28 mouse cellular contexts compared by ENCODE assay signal in genomic region chr9:30425178-30425577, GRCm38 (mm10). TPM values are rescaled to one million over a fixed set of nuclear protein-coding genes. Genes with fewer than 3 reads are reported as not detected.
DNase-seq lines count a peak whose midpoint lies in the region; ATAC-seq and TF ChIP-seq lines count a peak whose summit lies in the region.
"Had no signal": no experiment of that assay in that cellular context is flagged by ENCODE, and none has a peak within 500 bp of the region (broad histone marks: within the 10 kb centered on the region; RNA-seq: fewer than 3 reads in every experiment).

No protein-coding gene starts in this region.

- no peak for TF ChIP-seq POLR2A in cerebellum, adult 2 months (IDR thresholded peaks at IDR 0.05; ENCODE audit: borderline replicate concordance, insufficient read depth, low read length)

- no peaks in the 10 kb centered on the region for H3K36me3 ChIP-seq in intestine, postnatal 0 days (ENCODE audit: control insufficient read depth, insufficient read depth)
- H3K36me3 ChIP-seq: kidney, embryonic 15.5 days; limb, embryonic 15.5 days had no signal

- TF ChIP-seq CTCF in cerebellum, adult 2 months (IDR thresholded peaks at IDR 0.05; ENCODE audit: borderline replicate concordance, insufficient read depth, low read depth, low read length): no peak
- TF ChIP-seq CTCF in intestine, postnatal 0 days (IDR thresholded peaks at IDR 0.05; ENCODE audit: low read depth): no peak

- H3K4me1 ChIP-seq in cerebellum, adult 2 months (ENCODE audit: control insufficient read depth, insufficient read depth, low read length): peaks cover 24% of the 10 kb centered on the region
- H3K4me1 ChIP-seq in intestine, postnatal 0 days (replicated peaks; ENCODE audit: control insufficient read depth, insufficient read depth, low read length): peaks cover 6% of the 10 kb centered on the region; the same call in 1 of the 2 replicates

- no peaks in the 10 kb centered on the region for H3K9me3 ChIP-seq in intestine, postnatal 0 days (ENCODE audit: control insufficient read depth)
- H3K9me3 ChIP-seq: embryonic facial prominence, embryonic 13.5 days; hindbrain, embryonic 12.5 days; kidney, embryonic 15.5 days; limb, embryonic 10.5 days; limb, embryonic 15.5 days; liver, embryonic 13.5 days; midbrain, embryonic 13.5 days had no signal

- whole genome bisulfite sequencing in cerebellum, adult 2 months: 32% methylated on average over 7 of the region's 7 CpGs
- 84% methylated on average over 7 of the region's 7 CpGs for WGBS in intestine, postnatal 0 days

- no peak for ATAC-seq in intestine, postnatal 0 days
- ATAC-seq in megakaryocyte progenitor cell, adult 5-6 weeks (replicated peaks; ENCODE audit: poor library complexity): no peak
- ATAC-seq: forebrain, embryonic 16.5 days; midbrain, embryonic 13.5 days had no signal

- H3K27ac ChIP-seq in cerebellum, adult 2 months (ENCODE audit: insufficient read depth, low read length): peak overlapping the region; percentile 9
- H3K27ac ChIP-seq in intestine, postnatal 0 days (ENCODE audit: low read depth, low read length): no peak overlapping the region
- H3K27ac ChIP-seq: embryonic facial prominence, embryonic 13.5 days; gastrocnemius, adult 2 months; hindbrain, embryonic 12.5 days; kidney, embryonic 15.5 days; layer of hippocampus, adult 2 months; limb, embryonic 10.5 days; limb, embryonic 15.5 days; liver, embryonic 13.5 days; midbrain, embryonic 13.5 days had no signal

- no peak overlapping the region for H3K9ac ChIP-seq in intestine, postnatal 0 days (ENCODE audit: low read depth, low read length)
- H3K9ac ChIP-seq: embryonic facial prominence, embryonic 13.5 days; hindbrain, embryonic 12.5 days; kidney, embryonic 15.5 days; limb, embryonic 15.5 days; liver, embryonic 13.5 days; midbrain, embryonic 13.5 days had no signal

- H3K4me2 ChIP-seq in intestine, postnatal 0 days (replicated peaks; ENCODE audit: low read depth): no peak overlapping the region
- H3K4me2 ChIP-seq: embryonic facial prominence, embryonic 13.5 days; heart, embryonic 11.5 days; hindbrain, embryonic 12.5 days; kidney, embryonic 15.5 days; limb, embryonic 15.5 days; liver, embryonic 13.5 days; midbrain, embryonic 13.5 days had no signal

- no peaks in the 10 kb centered on the region for H3K27me3 ChIP-seq in cerebellum, adult 2 months (ENCODE audit: control insufficient read depth, insufficient read depth, low read length)
- H3K27me3 ChIP-seq in intestine, postnatal 0 days (replicated peaks; ENCODE audit: control insufficient read depth, insufficient read depth, low read length): no peaks in the 10 kb centered on the region
- H3K27me3 ChIP-seq: CH12.LX; embryonic facial prominence, embryonic 13.5 days; hindbrain, embryonic 12.5 days; kidney, embryonic 15.5 days; limb, embryonic 15.5 days; midbrain, embryonic 13.5 days had no signal

- DNase-seq in heart, adult 11 months: peak; percentile 83
- no peak for DNase-seq in heart, adult 9 months (ENCODE audit: low spot score in 2 of 2)
- DNase-seq in brain, adult 2 months (ENCODE audit: low read depth, low spot score): peak; percentile 96
- DNase-seq in cerebellum, adult 2 months: peak; percentile 92 to 94
- peak; percentile 95 to 98 for DNase-seq in cerebellum, postnatal 14 days
- no peak for DNase-seq in kidney, adult 8-10 months
- DNase-seq: adrenal gland, postnatal 10 days; gastrocnemius, adult 2 months; heart, postnatal 36 days; kidney, adult 11 months; kidney, postnatal 36 days; liver, embryonic 13.5 days; lung, adult 18-20 months; lung, postnatal 10 days; thymus, adult 2 months; thymus, postnatal 36 days had no signal

- no peak overlapping the region for H3K4me3 ChIP-seq in cerebellum, adult 2 months (replicated peaks; ENCODE audit: insufficient read depth, low read depth, low read length)
- H3K4me3 ChIP-seq in intestine, postnatal 0 days (ENCODE audit: low read depth, low read length): no peak overlapping the region
- H3K4me3 ChIP-seq: embryonic facial prominence, embryonic 13.5 days; gastrocnemius, adult 2 months; hindbrain, embryonic 12.5 days; kidney, embryonic 15.5 days; layer of hippocampus, adult 2 months; limb, embryonic 10.5 days; limb, embryonic 15.5 days; liver, embryonic 13.5 days; midbrain, embryonic 13.5 days had no signal

RNA-seq across cellular contexts. Expression of gene Snx19, which starts 1.7 kb away (rescaled TPM):
- polyA plus RNA-seq in cerebellum, adult 2 months (2012; rRNA removed): 38.2 and 39.8 TPM in 2 replicates
- 8.6 and 8.9 TPM in 2 replicates for polyA plus RNA-seq in intestine, postnatal 0 days (2015; fragmentation: Nextera tagmentation; extraction: Ambion mirVana)
- total RNA-seq in megakaryocyte progenitor cell, adult 5-6 weeks (2015): 10.2 and 11.4 TPM in 2 replicates
- 11.7 and 15.3 TPM in 2 replicates for total RNA-seq in megakaryocyte progenitor cell, adult 5-6 weeks (2017)

Comparison
In these comparisons a context has a peak if more than half of its experiments do, and no peak if none do; other contexts are left out.
1. DNase-seq: peak in heart, adult 11 months (single experiment), brain, adult 2 months (single experiment), cerebellum, adult 2 months (2 of 2) and cerebellum, postnatal 14 days (2 of 2); none in heart, adult 9 months (0 of 2) and kidney, adult 8-10 months (0 of 2).